Mouse (Mus musculus) liver, embryonic 16.5 days (tissue): ENCODE data around the gene Pbx1. TPM values are rescaled to one million over a fixed set of nuclear protein-coding genes. Genes with fewer than 3 reads are reported as not detected.

Source experiments
- ATAC-seq: fragments of 200-750 bp; cut with Nextera tagmentation; 2 replicates; pipeline ENCODE4 v1.8.0; 2017; ENCODE audit warnings: low read depth, mild to moderate bottlenecking, moderate number of reproducible peaks, moderate library complexity
- H3K27ac ChIP-seq: fragments of 300-500 bp; sonication (generic); 2 replicates; pipeline ENCODE4 v1.5.1; 2014; ENCODE audit warnings: mild to moderate bottlenecking, low read length
- H3K27me3 ChIP-seq: fragments of 300-500 bp; sonication (generic); 2 replicates; pipeline ENCODE4 v1.6.1; 2014; ENCODE audit warnings: low read depth, low read length, mixed read lengths; ENCODE audit not compliant: control insufficient read depth, insufficient read depth
- H3K36me3 ChIP-seq: fragments of 300-500 bp; sonication (generic); 2 replicates; pipeline ENCODE4 v1.6.1; 2014; ENCODE audit warnings: mild to moderate bottlenecking; ENCODE audit not compliant: control insufficient read depth, insufficient read depth
- H3K4me1 ChIP-seq: fragments of 300-500 bp; sonication (generic); 2 replicates; pipeline ENCODE4 v1.6.1; 2014; ENCODE audit warnings: low read depth, low read length, mixed read lengths; ENCODE audit not compliant: control insufficient read depth
- H3K4me2 ChIP-seq: fragments of 300-500 bp; sonication (generic); 2 replicates; pipeline ENCODE4 v1.6.1; 2014; ENCODE audit warnings: low read depth, low read length, mixed read lengths
- H3K4me3 ChIP-seq: fragments of 300-500 bp; sonication (generic); 2 replicates; pipeline ENCODE4 v1.5.1; 2014; ENCODE audit warnings: low read depth, mild to moderate bottlenecking, low read length
- H3K9ac ChIP-seq: fragments of 300-500 bp; sonication (generic); 2 replicates; pipeline ENCODE4 v1.6.1; 2014; ENCODE audit warnings: low read depth, low read length
- H3K9me3 ChIP-seq: fragments of 300-500 bp; sonication (generic); replicated peaks from 2 replicates; pipeline ENCODE4 v1.6.1; 2016; ENCODE audit warnings: low read length; ENCODE audit not compliant: control insufficient read depth
- WGBS: fragments of 180-500 bp; shearing (Covaris S2); extraction: QIAGEN DNeasy Blood & Tissue Kit; methylation state at CpG from one replicate; pipeline ENCODE4 v1.1.7; 2014; ENCODE audit not compliant: insufficient replicate concordance; 5-methylcytosine and 5-hydroxymethylcytosine counted together
- polyA plus RNA-seq: library from polyadenylated mRNA; unstranded; fragments of >200 nt; fragmentation: Nextera tagmentation; extraction: Ambion mirVana; gene quantifications from 2 replicates; pipeline ENCODE4 v1.2.1, GENCODE M21; 2015

The Pbx1 gene
- polyA plus RNA-seq, 1 experiment from 2014 or later: 2.1 TPM

- WGBS: 50% methylated on average over 9 of the region's 9 CpGs
- no peaks in the 10 kb centered on the region for H3K36me3 ChIP-seq
- H3K27me3 ChIP-seq: no peaks in the 10 kb centered on the region
- H3K4me1 ChIP-seq: no peaks in the 10 kb centered on the region
- H3K9ac ChIP-seq: no peak overlapping the region
- H3K9me3 ChIP-seq: no peaks in the 10 kb centered on the region
- H3K4me2 ChIP-seq: no peak overlapping the region
- H3K27ac ChIP-seq: no peak overlapping the region
- no peak overlapping the region for H3K4me3 ChIP-seq
- ATAC-seq: no peak
Observed at GRCm38 (mm10) chr1:168382106-168382822, 49.8 kb downstream of the Pbx1 start.

- no peak overlapping the region for H3K27ac ChIP-seq
- H3K9ac ChIP-seq: no peak overlapping the region
- no peaks in the 10 kb centered on the region for H3K9me3 ChIP-seq
- H3K27me3 ChIP-seq: no peaks in the 10 kb centered on the region
- H3K4me1 ChIP-seq: no peaks in the 10 kb centered on the region
- no peak overlapping the region for H3K4me3 ChIP-seq
- no peak for ATAC-seq
- 65% methylated on average over 4 of the region's 4 CpGs for WGBS
- no peaks in the 10 kb centered on the region for H3K36me3 ChIP-seq
- H3K4me2 ChIP-seq: no peak overlapping the region
Observed at GRCm38 (mm10) chr1:168381451-168381850, 50.6 kb downstream of the Pbx1 start.

- Histone ChIP-seq H3K27ac (no peak overlapping the region), H3K4me1 (no peaks in the 10 kb centered on the region), H3K9ac (no peak overlapping the region), H3K4me2 (no peak overlapping the region), H3K27me3 (no peaks in the 10 kb centered on the region), H3K36me3 (no peaks in the 10 kb centered on the region), H3K9me3 (no peaks in the 10 kb centered on the region), H3K4me3 (no peak overlapping the region)
- WGBS: 62% methylated on average over 9 of the region's 9 CpGs
- ATAC-seq: no peak
Observed at GRCm38 (mm10) chr1:168380241-168380770, 51.8 kb downstream of the Pbx1 start.

GRCm38 (mm10) chr1:168377650-168378049 lies 54.4 kb downstream of the Pbx1 start:
- no peaks in the 10 kb centered on the region for H3K36me3 ChIP-seq
- H3K4me3 ChIP-seq: no peak overlapping the region
- no peak overlapping the region for H3K4me2 ChIP-seq
- 43% methylated on average over 6 of the region's 6 CpGs for WGBS
- no peaks in the 10 kb centered on the region for H3K9me3 ChIP-seq
- no peak overlapping the region for H3K9ac ChIP-seq
- no peak for ATAC-seq
- no peaks in the 10 kb centered on the region for H3K4me1 ChIP-seq
- no peak overlapping the region for H3K27ac ChIP-seq
- no peaks in the 10 kb centered on the region for H3K27me3 ChIP-seq

GRCm38 (mm10) chr1:168376330-168376729 lies 55.7 kb downstream of the Pbx1 start:
- H3K9me3 ChIP-seq: no peaks in the 10 kb centered on the region
- no peaks in the 10 kb centered on the region for H3K4me1 ChIP-seq
- H3K27me3 ChIP-seq: no peaks in the 10 kb centered on the region
- H3K4me3 ChIP-seq: no peak overlapping the region
- no peak overlapping the region for H3K27ac ChIP-seq
- 28% methylated on average over 3 of the region's 3 CpGs for WGBS
- H3K4me2 ChIP-seq: no peak overlapping the region
- no peaks in the 10 kb centered on the region for H3K36me3 ChIP-seq
- H3K9ac ChIP-seq: no peak overlapping the region
- no peak for ATAC-seq

GRCm38 (mm10) chr1:168374953-168375600 lies 57.0 kb downstream of the Pbx1 start:
- H3K9ac ChIP-seq: no peak overlapping the region
- no peak overlapping the region for H3K4me2 ChIP-seq
- no peaks in the 10 kb centered on the region for H3K27me3 ChIP-seq
- no peak for ATAC-seq
- H3K4me1 ChIP-seq: no peaks in the 10 kb centered on the region
- H3K27ac ChIP-seq: no peak overlapping the region
- no peaks in the 10 kb centered on the region for H3K36me3 ChIP-seq
- H3K4me3 ChIP-seq: no peak overlapping the region
- H3K9me3 ChIP-seq: no peaks in the 10 kb centered on the region
- WGBS: 62% methylated on average over 12 of the region's 12 CpGs

GRCm38 (mm10) chr1:168372089-168372488 lies 60.0 kb downstream of the Pbx1 start:
- no peaks in the 10 kb centered on the region for H3K27me3 ChIP-seq
- no peak overlapping the region for H3K4me3 ChIP-seq
- no peak overlapping the region for H3K4me2 ChIP-seq
- 51% methylated on average over 2 of the region's 2 CpGs for WGBS
- no peaks in the 10 kb centered on the region for H3K36me3 ChIP-seq
- no peak overlapping the region for H3K9ac ChIP-seq
- no peaks in the 10 kb centered on the region for H3K9me3 ChIP-seq
- no peak overlapping the region for H3K27ac ChIP-seq
- H3K4me1 ChIP-seq: no peaks in the 10 kb centered on the region
- ATAC-seq: no peak

GRCm38 (mm10) chr1:168370966-168371365 lies 61.1 kb downstream of the Pbx1 start:
- no peak overlapping the region for H3K4me3 ChIP-seq
- no peak for ATAC-seq
- no peak overlapping the region for H3K27ac ChIP-seq
- WGBS: 69% methylated on average over 9 of the region's 9 CpGs
- no peak overlapping the region for H3K9ac ChIP-seq
- H3K9me3 ChIP-seq: no peaks in the 10 kb centered on the region
- H3K4me2 ChIP-seq: no peak overlapping the region
- no peaks in the 10 kb centered on the region for H3K36me3 ChIP-seq
- H3K4me1 ChIP-seq: no peaks in the 10 kb centered on the region
- no peaks in the 10 kb centered on the region for H3K27me3 ChIP-seq

GRCm38 (mm10) chr1:168366261-168366660 lies 65.8 kb downstream of the Pbx1 start:
- Histone ChIP-seq H3K9me3 (no peaks in the 10 kb centered on the region), H3K4me1 (no peaks in the 10 kb centered on the region), H3K4me3 (no peak overlapping the region), H3K9ac (no peak overlapping the region), H3K27me3 (no peaks in the 10 kb centered on the region), H3K27ac (no peak overlapping the region), H3K36me3 (no peaks in the 10 kb centered on the region), H3K4me2 (no peak overlapping the region)
- no peak for ATAC-seq
- 72% methylated on average over 5 of the region's 5 CpGs for WGBS
